Mouse (Mus musculus) midbrain, embryonic 16.5 days (tissue): ENCODE results near the gene Trim38. TPM values are rescaled to one million over a fixed set of nuclear protein-coding genes. Genes with fewer than 3 reads are reported as not detected.
"Not testable (repeated sequence)": the region's sequence is repeated elsewhere in the genome, so short reads cannot be mapped to it uniquely, and the experiment has no call there.

Experiments
- ATAC-seq: fragments of 200-750 bp; cut with Nextera tagmentation; 2 replicates; pipeline ENCODE4 v1.8.0; 2017; ENCODE audit warnings: moderate TSS enrichment
- H3K27ac ChIP-seq: fragments of 300-500 bp; sonication (generic); 2 replicates; pipeline ENCODE4 v1.5.1; 2014; ENCODE audit warnings: mild to moderate bottlenecking, low read length, mixed read lengths
- H3K27me3 ChIP-seq: fragments of 300-500 bp; sonication (generic); 2 replicates; pipeline ENCODE4 v1.6.1; 2014; ENCODE audit warnings: low read depth, low read length, mixed read lengths; ENCODE audit not compliant: control insufficient read depth, insufficient read depth
- H3K36me3 ChIP-seq: fragments of 300-500 bp; sonication (generic); 2 replicates; pipeline ENCODE4 v1.6.1; 2014; ENCODE audit warnings: mild to moderate bottlenecking, low read length, moderate library complexity, mixed read lengths; ENCODE audit not compliant: control insufficient read depth, insufficient read depth
- H3K4me1 ChIP-seq: fragments of 300-500 bp; sonication (generic); 2 replicates; pipeline ENCODE4 v1.6.1; 2014; ENCODE audit warnings: mild to moderate bottlenecking, low read length, mixed read lengths; ENCODE audit not compliant: control insufficient read depth, insufficient read depth
- H3K4me2 ChIP-seq: fragments of 300-500 bp; sonication (generic); 2 replicates; pipeline ENCODE4 v1.6.1; 2014; ENCODE audit warnings: mild to moderate bottlenecking, low read length, mixed read lengths
- H3K4me3 ChIP-seq: fragments of 300-500 bp; sonication (generic); 2 replicates; pipeline ENCODE4 v1.5.1; 2014; ENCODE audit warnings: low read depth, mild to moderate bottlenecking, low read length, moderate library complexity, mixed read lengths
- H3K9ac ChIP-seq: fragments of 300-500 bp; sonication (generic); 2 replicates; pipeline ENCODE4 v1.6.1; 2014; ENCODE audit warnings: low read depth, low read length, mixed read lengths
- H3K9me3 ChIP-seq: fragments of 300-500 bp; sonication (generic); replicated peaks from 2 replicates; pipeline ENCODE4 v1.6.1; 2014; ENCODE audit warnings: mild to moderate bottlenecking, low read length, mixed read lengths; ENCODE audit not compliant: control insufficient read depth, poor library complexity, severe bottlenecking
- WGBS: fragments of 180-500 bp; shearing (Covaris S2); extraction: QIAGEN DNeasy Blood & Tissue Kit; methylation state at CpG from one replicate; pipeline ENCODE4 v1.1.7; 2014; 5-methylcytosine and 5-hydroxymethylcytosine counted together
- polyA plus RNA-seq: library from polyadenylated mRNA; unstranded; fragments of >200 nt; fragmentation: Nextera tagmentation; extraction: Ambion mirVana; gene quantifications from 2 replicates; pipeline ENCODE4 v1.2.1, GENCODE M21; 2015

The Trim38 gene
- polyA plus RNA-seq, 1 experiment from 2014 or later = not detected

GRCm38 (mm10) chr13:23751478-23751956 lies 18.2 kb upstream of the Trim38 start:
- Histone ChIP-seq H3K27me3 (no peaks in the 10 kb centered on the region), H3K4me3 (peak overlapping the region; percentile 45), H3K27ac (peak overlapping the region; percentile 90), H3K9ac (peak overlapping the region; percentile 55), H3K36me3 (no peaks in the 10 kb centered on the region), H3K4me2 (peak overlapping the region; percentile 77), H3K4me1 (peaks cover 19% of the 10 kb centered on the region), H3K9me3 (no peaks in the 10 kb centered on the region)
- ATAC-seq = no peak
- under 1% methylated on average over 11 of the region's 11 CpGs for WGBS

- not testable (repeated sequence) for H3K27me3 ChIP-seq
Observed at GRCm38 (mm10) chr13:23752067-23752741, 17.5 kb upstream of the Trim38 start, which contains the start of gene Hist1h3b. Gene Hist1h3b (plus strand): TSS chr13:23752267.

GRCm38 (mm10) chr13:23752742-23753172 lies 17.0 kb upstream of the Trim38 start:
- H3K9me3 ChIP-seq = no peaks in the 10 kb centered on the region

More at GRCm38 (mm10) chr13:23752067-23752741, 17.5 kb upstream of the Trim38 start, which contains the start of gene Hist1h3b:
- Histone ChIP-seq H3K4me2 (peak within 1 kb of the TSS; percentile 77), H3K9ac (peak within 1 kb of the TSS; percentile 57), H3K4me1 (peaks cover 17% of the 10 kb centered on the region), H3K27ac (peak within 1 kb of the TSS; percentile 90), H3K4me3 (peak within 1 kb of the TSS; percentile 45)
- not testable (repeated sequence) for H3K36me3 ChIP-seq, H3K9me3 ChIP-seq
- ATAC-seq = peak; percentile 76
- 0% methylated on average over 11 of the region's 47 CpGs for WGBS

GRCm38 (mm10) chr13:23753314-23754078 lies 16.2 kb upstream of the Trim38 start:
- no peak overlapping the region for H3K4me2 ChIP-seq
- 59% methylated on average over 4 of the region's 4 CpGs for whole genome bisulfite sequencing
- ATAC-seq = no peak

More at GRCm38 (mm10) chr13:23752742-23753172, 17.0 kb upstream of the Trim38 start:
- H3K4me2 ChIP-seq = peak overlapping the region; percentile 39
- H3K36me3 ChIP-seq = no peaks in the 10 kb centered on the region
- H3K9ac ChIP-seq = no peak overlapping the region
- no peak overlapping the region for H3K27ac ChIP-seq
- H3K4me3 ChIP-seq = no peak overlapping the region
- ATAC-seq = no peak
- H3K4me1 ChIP-seq = peaks cover 17% of the 10 kb centered on the region
- no peaks in the 10 kb centered on the region for H3K27me3 ChIP-seq
- 3% methylated on average over 6 of the region's 6 CpGs for WGBS

GRCm38 (mm10) chr13:23755000-23755399 lies 14.7 kb upstream of the Trim38 start:
- Histone ChIP-seq H3K36me3 (no peaks in the 10 kb centered on the region), H3K27me3 (no peaks in the 10 kb centered on the region), H3K27ac (no peak overlapping the region), H3K9ac (no peak overlapping the region), H3K9me3 (no peaks in the 10 kb centered on the region), H3K4me2 (no peak overlapping the region), H3K4me1 (peaks cover 17% of the 10 kb centered on the region), H3K4me3 (no peak overlapping the region)
- ATAC-seq = no peak

More at GRCm38 (mm10) chr13:23753314-23754078, 16.2 kb upstream of the Trim38 start:
- no peak overlapping the region for H3K4me3 ChIP-seq
- H3K9me3 ChIP-seq = no peaks in the 10 kb centered on the region
- no peak overlapping the region for H3K27ac ChIP-seq
- H3K4me1 ChIP-seq = peaks cover 14% of the 10 kb centered on the region
- no peak overlapping the region for H3K9ac ChIP-seq
- no peaks in the 10 kb centered on the region for H3K27me3 ChIP-seq
- no peaks in the 10 kb centered on the region for H3K36me3 ChIP-seq

- Histone ChIP-seq H3K4me2 (peak within 1 kb of the TSS; percentile 71), H3K9ac (peak within 1 kb of the TSS; percentile 23), H3K36me3 (no peaks in the 10 kb centered on the region), H3K9me3 (no peaks in the 10 kb centered on the region), H3K27ac (peak within 1 kb of the TSS; percentile 77), H3K4me3 (peak within 1 kb of the TSS; percentile 43), H3K4me1 (peaks cover 18% of the 10 kb centered on the region), H3K27me3 (no peaks in the 10 kb centered on the region)
- ATAC-seq = peak; percentile 77
- 0% methylated on average over 17 of the region's 22 CpGs for WGBS
Observed at GRCm38 (mm10) chr13:23756790-23757189, 12.9 kb upstream of the Trim38 start, which contains the start of gene Hist1h4b. Gene Hist1h4b (plus strand): TSS chr13:23757013.

GRCm38 (mm10) chr13:23757211-23757773 lies 12.4 kb upstream of the Trim38 start:
- no peaks in the 10 kb centered on the region for H3K36me3 ChIP-seq
- peak overlapping the region; percentile 71 for H3K4me2 ChIP-seq
- H3K9me3 ChIP-seq = no peaks in the 10 kb centered on the region
- H3K27me3 ChIP-seq = no peaks in the 10 kb centered on the region
- peak overlapping the region; percentile 23 for H3K9ac ChIP-seq
- peaks cover 17% of the 10 kb centered on the region for H3K4me1 ChIP-seq
- WGBS = under 1% methylated on average over 14 of the region's 23 CpGs
- H3K27ac ChIP-seq = peak overlapping the region; percentile 77
- no peak; the same call in 1 of the 2 replicates for ATAC-seq
- H3K4me3 ChIP-seq = peak overlapping the region; percentile 43

GRCm38 (mm10) chr13:23757921-23758320 lies 11.8 kb upstream of the Trim38 start:
- 48% methylated on average over 3 of the region's 3 CpGs for WGBS
- H3K36me3 ChIP-seq = no peaks in the 10 kb centered on the region
- ATAC-seq = no peak
- no peak overlapping the region for H3K27ac ChIP-seq
- no peaks in the 10 kb centered on the region for H3K9me3 ChIP-seq
- H3K4me3 ChIP-seq = no peak overlapping the region
- H3K4me2 ChIP-seq = no peak overlapping the region
- no peaks in the 10 kb centered on the region for H3K27me3 ChIP-seq
- peaks cover 17% of the 10 kb centered on the region for H3K4me1 ChIP-seq
- H3K9ac ChIP-seq = no peak overlapping the region
